Mouse (Mus musculus): ENCODE results near the gene Gstz1.
"Not testable (repeated sequence)": the region's sequence is repeated elsewhere in the genome, so short reads cannot be mapped to it uniquely, and the experiment has no call there.

The Gstz1 gene

DNA sequence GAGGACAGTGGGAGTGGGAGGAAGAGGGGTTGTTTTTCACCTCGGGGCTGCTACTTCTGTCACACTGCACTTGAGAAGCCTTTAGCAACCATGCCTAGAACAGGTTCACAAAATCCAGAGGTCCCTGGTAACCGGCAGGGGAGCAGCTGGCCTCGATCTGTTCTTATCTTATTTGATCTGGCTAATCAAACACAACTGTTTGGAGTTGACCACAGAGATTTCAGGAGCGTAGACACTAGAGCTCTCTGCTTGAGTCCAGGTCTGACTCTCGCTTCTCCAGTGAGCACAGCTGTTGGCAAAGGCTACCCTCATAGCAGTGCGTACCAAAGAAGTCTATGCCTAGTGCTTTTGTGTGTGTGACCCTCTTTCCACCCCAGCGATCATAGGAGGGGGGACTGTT lies 11.1 kb downstream of the Gstz1 start:
- DNase-seq (ENCODE audit: low spot score), result no peak

DNA sequence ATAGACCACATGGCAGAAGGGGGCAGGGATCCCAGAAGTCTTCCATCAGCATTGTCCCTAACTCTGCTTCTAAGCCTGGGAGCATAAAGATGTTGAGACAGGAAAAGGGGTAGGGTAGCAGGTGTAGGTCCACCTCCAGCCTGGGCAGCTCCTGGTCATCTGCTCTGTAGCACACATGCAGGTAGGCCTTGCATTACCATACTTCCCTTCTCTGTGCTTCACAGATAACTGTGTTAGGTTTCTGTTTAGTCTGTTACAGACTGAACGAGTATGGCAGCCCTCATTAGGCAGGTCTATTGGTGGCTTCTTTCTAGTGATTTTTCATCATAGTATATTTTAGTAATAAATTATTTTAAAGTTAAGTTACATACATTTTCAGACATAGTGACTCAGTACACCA lies 13.3 kb downstream of the Gstz1 start:
- DNase-seq (ENCODE audit: low spot score), result no peak

DNA sequence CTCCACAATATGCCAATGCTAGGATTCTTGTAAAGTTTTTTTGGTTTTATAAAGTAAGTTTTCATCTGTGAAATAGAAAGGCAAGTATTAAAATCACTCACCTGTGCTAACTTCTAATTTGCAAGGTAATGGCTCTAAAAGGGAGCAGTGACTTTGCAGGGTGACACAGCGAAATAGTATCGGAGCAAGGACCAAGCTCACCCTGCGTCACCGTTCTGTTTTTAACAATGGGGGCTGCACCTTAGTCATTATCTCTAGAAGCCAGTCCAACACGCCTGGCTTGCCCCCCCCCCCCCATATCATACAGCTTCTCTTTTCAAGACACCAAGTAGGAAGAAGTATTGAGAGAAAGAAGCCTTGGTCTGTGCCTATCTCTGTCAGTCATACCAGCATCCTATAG lies 13.8 kb downstream of the Gstz1 start:
- DNase-seq (ENCODE audit: low spot score), result no peak

DNA sequence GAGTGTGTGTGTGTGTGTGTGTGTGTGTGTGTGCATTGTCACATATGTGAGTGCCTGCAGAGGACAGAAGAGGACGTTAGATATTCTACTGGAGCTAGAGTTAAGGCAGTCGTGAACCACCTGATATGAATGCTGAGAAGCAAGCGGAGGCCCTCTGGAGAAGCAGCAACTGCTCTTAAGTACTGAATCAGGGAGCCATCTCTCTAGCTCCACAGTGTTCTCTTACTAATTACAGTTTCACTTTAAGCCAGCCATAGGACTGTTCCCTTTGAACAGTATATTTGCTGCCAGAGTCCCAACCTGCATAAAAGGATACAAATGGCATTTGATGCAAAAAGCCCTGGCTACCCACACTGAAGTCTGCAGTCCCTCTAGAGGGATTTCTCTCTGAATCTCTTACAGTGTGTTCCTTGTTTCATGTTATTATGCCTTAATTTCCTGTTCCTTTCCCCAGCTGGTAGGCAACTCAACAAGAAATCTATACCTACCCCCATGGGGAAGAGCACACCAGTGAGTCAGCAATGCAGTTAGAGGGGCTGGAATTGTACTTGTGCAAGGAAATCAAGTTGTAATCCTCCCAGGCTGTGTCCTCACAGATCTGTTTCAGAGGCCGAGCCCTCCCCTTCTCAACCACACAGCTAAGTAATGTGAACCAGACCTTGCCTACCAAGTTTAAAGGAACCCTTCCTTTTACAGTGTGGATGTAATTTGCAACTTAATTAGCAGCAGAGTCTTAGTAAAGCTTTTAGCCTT lies 28.4 kb downstream of the Gstz1 start:
- DNase-seq (ENCODE audit: low spot score), result no peak

DNA sequence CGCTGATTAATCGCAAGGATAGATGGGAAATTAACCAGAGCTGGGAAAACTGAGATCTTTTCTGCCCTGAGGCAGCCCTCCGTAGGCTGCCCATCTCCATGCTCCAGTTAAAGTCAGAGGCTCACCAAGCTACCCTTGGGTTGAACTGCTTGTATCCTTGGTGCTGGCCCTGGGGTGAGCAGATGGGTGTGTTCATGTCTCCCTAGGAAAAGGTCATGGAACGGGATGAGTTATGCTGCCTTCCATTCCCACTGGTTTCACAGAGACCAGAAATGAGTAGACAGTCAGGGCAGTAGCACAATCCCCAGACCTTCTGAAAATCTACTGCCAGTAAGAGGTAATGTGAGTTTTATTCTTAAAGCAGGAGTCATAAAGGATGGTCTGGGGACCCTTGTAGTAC lies 30.7 kb downstream of the Gstz1 start:
- no peak for DNase-seq (ENCODE audit: low spot score)

DNA sequence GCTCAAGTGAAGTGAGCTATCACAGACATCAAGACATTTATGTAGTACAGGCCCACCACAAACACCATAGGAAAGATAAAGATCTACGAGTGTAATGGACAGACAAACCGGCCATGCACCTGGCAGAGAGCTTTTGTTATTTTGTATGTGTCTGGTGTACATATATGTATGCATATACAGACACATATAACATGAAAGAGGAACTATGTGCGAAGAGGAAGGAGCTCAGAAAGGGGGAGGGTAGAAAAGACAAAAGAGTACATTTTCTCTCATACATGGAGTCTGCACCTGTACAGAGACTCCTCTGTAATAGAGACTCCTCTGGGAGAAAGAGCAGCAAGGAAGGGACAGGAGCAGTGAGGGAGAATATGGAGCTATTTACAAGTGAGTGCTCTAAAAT lies 46.0 kb downstream of the Gstz1 start:
- no peak for DNase-seq (ENCODE audit: low spot score)

DNA sequence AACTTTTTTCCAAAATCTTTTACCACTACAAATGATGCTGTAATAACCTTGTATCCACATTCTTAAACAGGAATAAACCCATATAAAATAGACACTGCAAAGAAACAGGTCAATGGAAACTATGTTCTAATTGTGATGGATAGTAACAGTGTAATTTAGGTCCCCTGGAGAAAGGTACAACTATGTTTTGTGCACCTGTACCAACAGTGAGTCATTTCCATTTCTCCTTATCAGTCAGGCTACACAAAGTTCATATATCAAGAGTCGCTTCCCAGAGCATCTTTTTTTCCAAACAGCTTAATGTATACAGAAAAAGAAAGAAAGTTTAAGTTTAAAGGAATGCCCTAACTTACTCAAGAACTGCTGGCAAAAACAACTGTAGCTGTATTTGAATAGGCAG lies 48.1 kb downstream of the Gstz1 start:
- DNase-seq (ENCODE audit: low spot score), result no peak

DNA sequence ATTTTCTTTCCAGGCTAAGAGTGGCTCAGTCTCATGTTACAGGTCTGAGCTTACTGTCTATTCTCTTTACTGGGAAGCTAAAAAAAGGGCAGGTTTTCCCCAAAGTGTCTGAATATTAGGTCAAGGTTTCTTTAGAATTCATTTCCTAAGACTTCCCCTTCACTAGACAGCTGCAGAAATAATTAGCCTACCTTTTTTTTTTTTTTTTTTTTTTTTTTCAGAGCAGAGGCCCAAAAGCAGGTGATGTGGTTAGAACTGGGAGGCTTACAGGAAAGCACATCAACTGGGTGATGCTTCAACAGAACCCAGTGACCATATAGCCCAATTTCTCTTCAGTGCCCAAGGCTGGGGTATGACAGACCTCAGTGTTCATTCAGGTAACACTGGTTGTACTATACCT lies 49.3 kb downstream of the Gstz1 start:
- no peak for DNase-seq (ENCODE audit: low spot score)

DNA sequence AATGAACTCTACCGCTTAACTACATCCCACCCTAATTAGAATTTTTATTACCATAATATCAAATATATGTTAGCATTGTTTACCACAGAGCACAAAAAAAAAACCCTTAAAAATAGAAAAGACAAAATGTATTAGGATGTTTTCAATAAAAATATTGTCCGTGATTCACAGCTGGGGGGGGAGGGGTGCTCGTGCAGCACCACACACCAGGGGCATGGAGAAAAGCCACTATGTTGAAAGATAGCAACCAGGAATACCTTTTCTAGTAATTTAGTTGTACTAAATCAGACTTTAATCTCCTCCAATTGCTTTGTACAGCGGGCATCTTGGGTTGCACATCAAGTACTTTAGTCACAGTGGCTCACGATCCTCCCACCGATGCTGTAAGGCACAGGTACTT lies 51.8 kb downstream of the Gstz1 start:
- DNase-seq (ENCODE audit: low spot score), result peak; percentile 7

DNA sequence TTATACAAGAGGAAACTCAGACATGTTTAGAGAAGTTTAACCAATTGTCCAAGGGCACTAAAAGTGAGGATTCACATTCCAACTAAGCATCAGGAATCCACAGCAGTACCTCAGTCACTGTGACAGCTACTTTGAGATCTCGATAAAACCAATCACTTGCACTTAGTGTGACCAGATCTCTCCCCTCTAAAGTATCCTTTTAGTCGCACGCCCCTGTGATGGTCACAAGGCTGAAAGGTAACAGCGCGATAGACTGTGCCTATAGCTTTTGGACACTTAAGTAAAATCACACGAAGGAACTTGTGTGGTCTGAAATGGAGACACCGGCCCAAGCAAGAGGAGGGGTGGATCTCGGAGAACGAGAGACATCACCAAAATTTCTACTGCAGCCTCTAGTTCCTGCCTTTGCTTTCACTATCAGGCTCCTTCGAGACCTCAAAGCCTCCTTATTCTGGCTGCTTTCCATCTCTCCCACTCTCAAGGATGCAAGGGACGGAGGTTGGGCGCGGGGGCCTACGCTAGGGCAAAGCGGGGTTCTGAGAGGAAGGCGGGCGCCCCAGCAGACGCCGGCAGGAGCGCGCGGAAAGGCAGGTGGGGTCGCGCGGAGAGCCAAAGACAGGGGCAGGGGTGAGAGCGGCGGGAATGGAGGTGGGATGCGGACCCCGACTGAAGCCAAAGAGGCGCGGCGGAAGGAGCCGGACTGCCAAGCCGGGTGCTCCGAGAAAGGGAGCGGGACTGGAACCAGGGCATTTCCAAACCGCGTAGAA lies 52.4 kb downstream of the Gstz1 start, which contains the start of gene Samd15:
Gene Samd15 (plus strand): TSS at position 518 of the 767 bp plus-strand sequence.
- peak; percentile 30 for DNase-seq (ENCODE audit: low spot score)

DNA sequence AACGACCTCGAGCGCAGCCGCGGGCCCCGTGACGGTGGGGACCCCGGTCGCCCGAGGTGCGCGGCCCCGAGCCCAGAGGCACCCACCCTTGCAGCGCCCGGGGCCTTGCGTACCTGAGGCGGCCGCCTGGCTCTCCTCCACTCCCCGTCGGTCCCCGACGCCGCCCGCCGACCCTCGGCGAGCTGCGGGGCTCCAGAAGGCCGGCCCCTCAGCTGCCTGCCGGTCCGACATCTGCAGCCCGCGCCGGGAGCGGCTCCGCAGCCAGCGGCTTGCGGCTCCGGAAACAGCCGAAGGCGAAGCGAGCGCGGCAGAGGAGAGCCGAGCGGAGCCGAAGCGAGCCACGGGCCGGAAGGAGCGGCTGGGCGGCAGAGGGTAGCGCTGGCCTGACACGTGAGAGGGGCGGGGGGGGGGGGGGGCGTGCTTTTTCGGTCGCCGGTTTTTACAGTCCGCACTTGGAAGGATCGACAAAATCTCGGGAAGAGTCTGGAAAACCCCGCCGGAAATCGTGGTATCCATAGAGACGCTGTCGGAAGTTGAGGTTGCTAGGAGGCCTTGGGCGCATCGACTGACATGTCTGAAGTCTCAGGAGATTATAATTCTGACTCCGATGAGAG lies 53.1 kb downstream of the Gstz1 start, which contains the start of gene Tmed8:
Gene Tmed8 (minus strand): TSS at position 482 of the 614 bp plus-strand sequence.
- DNase-seq (ENCODE audit: low spot score), result peak; percentile 85

DNA sequence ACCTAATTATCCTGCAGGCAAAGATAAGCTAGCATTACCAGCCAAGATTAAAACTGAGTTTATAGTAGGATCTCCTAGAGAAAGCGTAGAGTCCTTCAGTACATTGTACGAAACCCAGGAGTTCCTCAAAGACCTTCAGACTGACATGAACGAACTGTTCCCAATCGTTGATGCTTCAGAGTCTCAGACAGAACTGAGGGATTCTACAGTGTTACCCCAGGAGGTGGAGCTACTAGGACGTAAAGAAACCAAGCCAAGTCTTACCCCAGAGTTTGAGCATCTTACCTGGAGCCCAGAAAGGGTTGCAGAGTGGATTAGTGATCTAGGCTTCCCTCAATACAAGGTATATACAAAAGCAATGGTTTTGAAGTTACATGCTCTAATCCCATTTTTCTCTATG lies 54.7 kb downstream of the Gstz1 start:
- DNase-seq (ENCODE audit: low spot score), result no peak

DNA sequence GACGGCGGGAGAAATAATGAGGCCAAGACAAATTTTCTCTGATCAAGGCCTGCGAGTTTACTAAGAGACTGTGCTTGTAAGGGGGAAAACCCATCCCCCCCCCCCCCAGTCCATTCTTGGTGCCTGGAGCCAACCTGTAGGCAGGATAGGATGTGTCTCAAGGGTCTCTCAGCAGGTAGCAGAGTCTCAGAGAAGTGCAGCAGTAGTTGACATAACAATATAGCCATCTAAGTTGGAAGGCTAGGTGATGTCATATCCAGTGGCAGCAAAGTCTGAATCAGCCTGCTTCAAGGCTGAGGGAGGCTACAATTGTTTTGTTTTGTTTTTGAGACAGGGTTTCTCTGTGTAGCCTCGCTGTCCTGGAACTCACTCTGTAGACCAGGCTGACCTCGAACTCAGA lies 58.8 kb downstream of the Gstz1 start:
- not testable (repeated sequence) for DNase-seq (ENCODE audit: low spot score)

DNA sequence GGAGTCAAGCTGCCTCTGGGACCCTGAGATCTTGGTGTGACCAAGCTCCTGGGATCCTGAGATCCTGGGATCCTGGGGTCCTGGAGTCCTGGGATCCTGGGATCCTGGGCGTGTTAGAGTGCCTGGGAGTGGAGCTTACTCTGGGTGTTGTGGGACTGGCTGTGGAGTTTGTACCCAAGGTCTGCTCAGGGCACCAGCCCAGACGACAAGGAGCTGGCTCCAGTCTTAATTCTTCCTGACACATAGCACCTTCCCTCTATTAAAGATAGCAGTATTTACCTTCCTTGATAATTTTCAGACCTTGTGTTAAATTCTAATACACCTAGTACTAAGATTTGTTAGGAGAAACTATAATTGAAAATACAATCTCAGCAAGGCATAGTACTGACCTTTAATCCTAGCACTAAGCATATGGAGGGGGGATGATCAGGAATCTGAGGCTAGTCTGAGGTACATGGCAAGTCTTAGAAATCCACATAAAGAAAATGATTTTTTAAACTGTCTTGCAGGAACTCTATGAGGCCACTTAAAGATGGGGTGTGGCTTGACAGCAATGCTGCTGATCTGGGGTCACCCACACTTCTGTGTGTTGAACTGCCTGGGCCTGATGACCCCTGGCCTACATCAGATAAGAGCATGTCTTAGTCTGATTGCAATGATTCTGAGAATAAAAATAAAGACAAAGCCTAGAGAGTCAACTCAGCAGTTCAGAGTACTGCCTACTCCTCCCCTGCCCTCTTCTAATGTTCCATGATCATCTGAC lies 66.1 kb downstream of the Gstz1 start:
- no peak for DNase-seq (ENCODE audit: low spot score)

All from MN1 (cell line).